Mouse (Mus musculus): Measurements from ENCODE around the gene Ucma. TPM values are rescaled to one million over a fixed set of nuclear protein-coding genes. Genes with fewer than 3 reads are reported as not detected.

Gene Ucma
- total and polyA plus RNA-seq, 3 experiments: not detected

- H3K9ac ChIP-seq (ENCODE audit: control insufficient read depth, low read depth, low read length, poor library complexity, severe bottlenecking): no peak overlapping the region
- H3K36me3 ChIP-seq (ENCODE audit: control insufficient read depth in 1 of 2, insufficient read depth in 2 of 2, low read length in 2 of 2): peaks cover 0 to 18% of the 10 kb centered on the region in 2 experiments; a peak in 2 of 4 replicates
- no peak for DNase-seq (ENCODE audit: low read depth, low spot score)
- no peaks in the 10 kb centered on the region for H3K79me2 ChIP-seq (ENCODE audit: control insufficient read depth, insufficient read depth, low read length, poor library complexity)
- no peak overlapping the region for H3K27ac ChIP-seq (ENCODE audit: control insufficient read depth, low read depth, low read length)
- H3K27me3 ChIP-seq (ENCODE audit: control insufficient read depth in 1 of 2, insufficient read depth in 2 of 2, low read length in 2 of 2): no peaks in the 10 kb centered on the region
- no peaks in the 10 kb centered on the region for H3K9me3 ChIP-seq (replicated peaks; ENCODE audit: insufficient read depth, low read length)
- no peak overlapping the region for H3K4me3 ChIP-seq (ENCODE audit: control insufficient read depth in 1 of 2, insufficient read depth in 1 of 2, low read depth in 2 of 2, low read length in 2 of 2)
- H3K4me1 ChIP-seq (ENCODE audit: control insufficient read depth in 1 of 2, insufficient read depth in 2 of 2, low read length in 2 of 2): no peaks in the 10 kb centered on the region
- no peak for TF ChIP-seq NRF1 (IDR thresholded peaks at IDR 0.05; ENCODE audit: insufficient read depth, low read depth, low read length, poor library complexity, severe bottlenecking)
- no peak for TF ChIP-seq POLR2A (IDR thresholded peaks at IDR 0.05; ENCODE audit: control insufficient read depth in 1 of 2, insufficient read depth in 1 of 2, low read depth in 1 of 2, low read length in 2 of 2, poor library complexity in 1 of 2)
- TF ChIP-seq CTCF (IDR thresholded peaks at IDR 0.05 in 2 of 3, conservative IDR thresholded peaks at IDR 0.05 in 1 of 3; ENCODE audit: control insufficient read depth in 1 of 3, insufficient read depth in 1 of 3, low read depth in 2 of 3, low read length in 3 of 3, poor library complexity in 1 of 3, severe bottlenecking in 1 of 3): no peak
- TF ChIP-seq USF1 (IDR thresholded peaks at IDR 0.05; ENCODE audit: low read depth, low read length): no peak
- no peak for TF ChIP-seq SIN3A (IDR thresholded peaks at IDR 0.05; ENCODE audit: low read length)
- no peak for TF ChIP-seq MAFK (IDR thresholded peaks at IDR 0.05; ENCODE audit: borderline replicate concordance, low read depth, low read length)
- no peak for TF ChIP-seq MYB (IDR thresholded peaks at IDR 0.05; ENCODE audit: low read depth, low read length)
- no peak for TF ChIP-seq JUND (IDR thresholded peaks at IDR 0.05; ENCODE audit: low read depth, low read length)
- TF ChIP-seq GATA1 (IDR thresholded peaks at IDR 0.05; ENCODE audit: low read depth, low read length): no peak
- TF ChIP-seq ZC3H11A (IDR thresholded peaks at IDR 0.05; ENCODE audit: low read depth, low read length): no peak
- TF ChIP-seq ELF1 (IDR thresholded peaks at IDR 0.05; ENCODE audit: low read depth, low read length): no peak
- no peak for TF ChIP-seq GABPA (IDR thresholded peaks at IDR 0.05; ENCODE audit: low read depth, low read length)
- no peak for TF ChIP-seq BHLHE40 (IDR thresholded peaks at IDR 0.05; ENCODE audit: borderline replicate concordance, low read depth, low read length)
- no peak for TF ChIP-seq NELFE (IDR thresholded peaks at IDR 0.05; ENCODE audit: low read depth, low read length)
These were observed 20.5 kb downstream of the Ucma start for GRCm38 (mm10) chr2:4996421-4996824.

- Histone ChIP-seq H3K36me3 (ENCODE audit: control insufficient read depth in 1 of 2, insufficient read depth in 2 of 2, low read length in 2 of 2) (peaks cover 0 to 18% of the 10 kb centered on the region in 2 experiments; a peak in 2 of 4 replicates), H3K27me3 (ENCODE audit: control insufficient read depth in 1 of 2, insufficient read depth in 2 of 2, low read length in 2 of 2) (no peaks in the 10 kb centered on the region), H3K9ac (ENCODE audit: control insufficient read depth, low read depth, low read length, poor library complexity, severe bottlenecking) (no peak overlapping the region), H3K4me3 (ENCODE audit: control insufficient read depth in 1 of 2, insufficient read depth in 1 of 2, low read depth in 2 of 2, low read length in 2 of 2) (no peak overlapping the region), H3K9me3 (replicated peaks; ENCODE audit: insufficient read depth, low read length) (no peaks in the 10 kb centered on the region), H3K27ac (ENCODE audit: control insufficient read depth, low read depth, low read length) (no peak overlapping the region), H3K79me2 (ENCODE audit: control insufficient read depth, insufficient read depth, low read length, poor library complexity) (no peaks in the 10 kb centered on the region), H3K4me1 (ENCODE audit: control insufficient read depth in 1 of 2, insufficient read depth in 2 of 2, low read length in 2 of 2) (no peaks in the 10 kb centered on the region)
- TF ChIP-seq TAL1 (IDR thresholded peaks at IDR 0.05; ENCODE audit: low read length) (no peak), CHD1 (IDR thresholded peaks at IDR 0.05; ENCODE audit: low read depth, low read length) (no peak), SMC3 (IDR thresholded peaks at IDR 0.05; ENCODE audit: low read depth, low read length) (0 out of 2 replicates have a peak, but pooled peaks have one; percentile 17), CHD2 (IDR thresholded peaks at IDR 0.05; ENCODE audit: low read length) (no peak), GATA1 (IDR thresholded peaks at IDR 0.05; ENCODE audit: low read depth, low read length) (no peak), CTCF (IDR thresholded peaks at IDR 0.05 in 2 of 3, conservative IDR thresholded peaks at IDR 0.05 in 1 of 3; ENCODE audit: control insufficient read depth in 1 of 3, insufficient read depth in 1 of 3, low read depth in 2 of 3, low read length in 3 of 3, poor library complexity in 1 of 3, severe bottlenecking in 1 of 3) (peak in 1 of 3 experiments; percentile 42; a peak in 2 of 6 replicates), TBP (IDR thresholded peaks at IDR 0.05; ENCODE audit: low read depth, low read length) (no peak)
- no peak for DNase-seq (ENCODE audit: low read depth, low spot score)
These were observed 23.0 kb downstream of the Ucma start for GRCm38 (mm10) chr2:4998905-4999304.

Data from MEL (cell line).